Mouse (Mus musculus) heart, postnatal 0 days (tissue): ENCODE measurements around the gene Ndrg2. TPM values are rescaled to one million over a fixed set of nuclear protein-coding genes. Genes with fewer than 3 reads are reported as not detected.
"Not testable (repeated sequence)": the region's sequence is repeated elsewhere in the genome, so short reads cannot be mapped to it uniquely, and the experiment has no call there.

Source experiments
- ATAC-seq: fragments of 200-750 bp; cut with Nextera tagmentation; 2 replicates; pipeline ENCODE4 v1.8.0; 2017; ENCODE audit warnings: low read depth, moderate number of reproducible peaks, moderate library complexity; ENCODE audit not compliant: insufficient read depth
- DNase-seq: peaks from one replicate; pipeline ENCODE4 v3.0.0-alpha.2; 2016; ENCODE audit warnings: low spot score
- H3K27ac ChIP-seq: fragments of 300-500 bp; sonication (generic); 2 replicates; pipeline ENCODE4 v1.5.1; 2014; ENCODE audit warnings: low read depth, mild to moderate bottlenecking
- H3K27me3 ChIP-seq: fragments of 300-500 bp; sonication (generic); 2 replicates; pipeline ENCODE4 v1.6.1; 2014; ENCODE audit warnings: low read length, mixed read lengths; ENCODE audit not compliant: control insufficient read depth, insufficient read depth
- H3K36me3 ChIP-seq: fragments of 300-500 bp; sonication (generic); replicated peaks from 2 replicates; pipeline ENCODE4 v1.6.1; 2014; ENCODE audit warnings: low read length, mixed read lengths; ENCODE audit not compliant: control insufficient read depth, insufficient read depth
- H3K4me1 ChIP-seq: fragments of 300-500 bp; sonication (generic); 2 replicates; pipeline ENCODE4 v1.6.1; 2014; ENCODE audit warnings: antibody characterized with exemption; ENCODE audit not compliant: control insufficient read depth, insufficient read depth
- H3K4me2 ChIP-seq: fragments of 300-500 bp; sonication (generic); 2 replicates; pipeline ENCODE4 v1.6.1; 2014; ENCODE audit warnings: low read depth, mild to moderate bottlenecking, low read length, moderate library complexity
- H3K4me3 ChIP-seq: fragments of 300-500 bp; sonication (generic); 2 replicates; pipeline ENCODE4 v1.5.1; 2014; ENCODE audit warnings: low read depth, low read length
- H3K9ac ChIP-seq: fragments of 300-500 bp; sonication (generic); replicated peaks from 2 replicates; pipeline ENCODE4 v1.6.1; 2014; ENCODE audit warnings: low read depth, low read length, mixed read lengths
- H3K9me3 ChIP-seq: fragments of 300-500 bp; sonication (generic); replicated peaks from 2 replicates; pipeline ENCODE4 v1.6.1; 2016; ENCODE audit warnings: low read length; ENCODE audit not compliant: control insufficient read depth
- CTCF ChIP-seq: IDR thresholded peaks from 2 replicates; pipeline ENCODE4 v1.5.1; 2016; ENCODE audit warnings: antibody characterized with exemption, control low read depth, low read depth
- EP300 ChIP-seq: IDR thresholded peaks from 2 replicates; pipeline ENCODE4 v1.6.1; 2016; ENCODE audit warnings: antibody characterized with exemption, low read depth
- WGBS: fragments of 180-500 bp; shearing (Covaris S2); extraction: QIAGEN DNeasy Blood & Tissue Kit; methylation state at CpG from one replicate; pipeline ENCODE4 v1.1.7; 2014; 5-methylcytosine and 5-hydroxymethylcytosine counted together
- polyA plus RNA-seq: library from polyadenylated mRNA; unstranded; fragments of >200 nt; fragmentation: Nextera tagmentation; extraction: Ambion mirVana; gene quantifications from 2 replicates; pipeline ENCODE4 v1.2.1, GENCODE M21; 2015
- total RNA-seq: library from RNA; depleted of rRNA; stranded (reverse); fragments of >200 nt; gene quantifications from 2 replicates; pipeline ENCODE4 v1.2.3, GENCODE M21; 2014; ENCODE audit warnings: low replicate concordance

Ndrg2 gene
- total and polyA plus RNA-seq, 2 experiments from 2014 or later = 591 to 1,158 TPM

GRCm38 (mm10) chr14:51929309-51929943 lies 15.5 kb upstream of the Ndrg2 start:
- no peaks in the 10 kb centered on the region for H3K27me3 ChIP-seq
- no peak overlapping the region for H3K4me3 ChIP-seq
- DNase-seq (peak; percentile 51), ATAC-seq (peak; percentile 72)
- peaks cover 5% of the 10 kb centered on the region; the same call in 1 of the 2 replicates for H3K4me1 ChIP-seq
- no peaks in the 10 kb centered on the region for H3K9me3 ChIP-seq
- 0 out of 2 replicates have a peak overlapping the region, but pooled peaks have one; percentile 27 for H3K4me2 ChIP-seq
- WGBS = 62% methylated on average over 8 of the region's 8 CpGs
- H3K9ac ChIP-seq = no peak overlapping the region
- H3K27ac ChIP-seq = peak overlapping the region; percentile 44
- no peak for TF ChIP-seq CTCF
- TF ChIP-seq EP300 = no peak
- no peaks in the 10 kb centered on the region for H3K36me3 ChIP-seq

GRCm38 (mm10) chr14:51926930-51927329 lies 13.0 kb upstream of the Ndrg2 start:
- not testable (repeated sequence) for H3K4me2 ChIP-seq, H3K9ac ChIP-seq, ATAC-seq, H3K27me3 ChIP-seq, DNase-seq, H3K36me3 ChIP-seq, H3K4me3 ChIP-seq, H3K27ac ChIP-seq, H3K9me3 ChIP-seq
- H3K4me1 ChIP-seq = peaks cover 12% of the 10 kb centered on the region
- WGBS = 92% methylated on average over 11 of the region's 11 CpGs

DNA sequence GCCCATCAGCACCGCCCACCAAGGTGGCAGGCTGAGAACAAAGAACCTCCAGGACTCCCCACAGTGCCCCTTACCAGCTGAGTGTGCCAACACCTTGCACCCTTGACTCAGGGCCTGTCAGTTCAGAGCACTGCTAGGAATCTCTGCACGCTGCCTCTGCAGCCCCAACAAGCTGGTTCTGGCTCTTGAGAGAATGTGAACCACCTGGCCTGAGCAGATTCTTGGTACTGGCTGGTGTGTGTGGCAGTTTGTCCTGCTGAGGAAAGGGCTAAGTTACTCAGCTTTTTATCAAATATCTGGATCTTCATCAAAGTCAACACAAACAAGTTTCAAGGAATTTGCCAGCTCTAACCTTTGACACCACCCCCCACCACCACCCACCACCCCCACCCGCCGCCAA lies 9.5 kb upstream of the Ndrg2 start:
- Histone ChIP-seq H3K9me3 (no peaks in the 10 kb centered on the region), H3K27ac (no peak overlapping the region), H3K4me2 (no peak overlapping the region), H3K9ac (no peak overlapping the region), H3K27me3 (no peaks in the 10 kb centered on the region), H3K4me1 (peaks cover 16% of the 10 kb centered on the region), H3K36me3 (no peaks in the 10 kb centered on the region), H3K4me3 (no peak overlapping the region)
- no peak for DNase-seq
- 71% methylated on average over 4 of the region's 4 CpGs for WGBS
- TF ChIP-seq CTCF (no peak), EP300 (no peak)
- ATAC-seq = no peak

DNA sequence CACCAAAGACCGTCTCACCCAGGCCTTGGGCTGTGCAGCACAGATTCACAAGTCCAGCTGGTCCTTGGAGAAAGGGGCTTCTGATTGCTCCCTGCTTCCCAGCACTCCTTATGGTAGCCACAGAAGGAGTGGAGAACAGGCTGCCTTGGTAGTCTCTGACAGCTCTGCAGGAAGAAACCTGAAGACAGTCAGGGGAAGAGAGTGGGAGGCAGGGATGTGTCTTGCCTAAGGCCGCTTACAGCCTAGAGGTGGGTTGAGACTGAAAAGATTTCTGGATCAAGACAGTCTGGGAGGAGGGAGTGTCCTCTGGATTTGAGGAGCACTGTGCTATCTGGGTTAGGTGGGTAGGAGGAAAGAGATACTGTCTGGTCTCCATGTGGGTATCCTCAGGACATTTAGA lies 9.0 kb upstream of the Ndrg2 start:
- no peaks in the 10 kb centered on the region for H3K9me3 ChIP-seq
- WGBS = 83% methylated on average over 2 of the region's 2 CpGs

GRCm38 (mm10) chr14:51922571-51922865 lies 8.6 kb upstream of the Ndrg2 start, which contains the start of gene Rnase13:
TSS of gene Rnase13 (minus strand) at chr14:51922773.
- H3K27ac ChIP-seq = peak within 1 kb of the TSS; percentile 61
- H3K4me3 ChIP-seq = no peak within 1 kb of the TSS
- ATAC-seq (no peak), DNase-seq (no peak)
- no peaks in the 10 kb centered on the region for H3K36me3 ChIP-seq
- no peak within 1 kb of the TSS for H3K9ac ChIP-seq
- TF ChIP-seq EP300 (no peak), CTCF (no peak)
- WGBS = 84% methylated on average over 7 of the region's 7 CpGs
- peaks cover 16% of the 10 kb centered on the region for H3K4me1 ChIP-seq
- H3K9me3 ChIP-seq = no peaks in the 10 kb centered on the region
- no peaks in the 10 kb centered on the region for H3K27me3 ChIP-seq
- no peak within 1 kb of the TSS for H3K4me2 ChIP-seq

More for the DNA sequence above, 9.0 kb upstream of the Ndrg2 start:
- peaks cover 16% of the 10 kb centered on the region for H3K4me1 ChIP-seq
- no peak overlapping the region for H3K27ac ChIP-seq
- no peaks in the 10 kb centered on the region for H3K27me3 ChIP-seq
- ATAC-seq (no peak), DNase-seq (no peak)
- H3K4me3 ChIP-seq = no peak overlapping the region
- H3K4me2 ChIP-seq = no peak overlapping the region
- TF ChIP-seq EP300 (no peak), CTCF (no peak)
- H3K36me3 ChIP-seq = no peaks in the 10 kb centered on the region
- no peak overlapping the region for H3K9ac ChIP-seq
